Mouse (Mus musculus): ENCODE results near the gene Olfr798.

Olfr798 gene

DNA sequence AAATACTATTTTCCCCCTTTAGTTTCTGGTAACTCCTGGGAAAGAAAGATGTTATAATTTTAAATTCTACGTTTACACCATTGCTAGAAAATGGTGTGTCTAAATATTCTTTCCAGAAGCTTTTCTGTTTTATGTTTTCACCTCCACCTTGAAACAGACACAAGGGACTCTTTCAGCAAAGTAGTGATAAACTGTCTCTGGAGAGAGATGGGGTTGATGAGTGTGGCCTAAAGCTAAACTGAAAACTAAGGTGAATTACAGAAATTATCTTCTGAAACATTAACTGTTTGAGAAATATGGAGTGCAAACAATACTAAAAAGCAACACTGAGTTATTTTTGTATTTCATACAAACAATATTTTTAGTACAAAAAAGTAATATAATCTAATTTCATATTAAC is at the start of gene Olfr798:
Gene Olfr798 (minus strand): TSS at position 101 of the 400 bp plus-strand sequence.
- no peak for DNase-seq (ENCODE audit: low read depth)

DNA sequence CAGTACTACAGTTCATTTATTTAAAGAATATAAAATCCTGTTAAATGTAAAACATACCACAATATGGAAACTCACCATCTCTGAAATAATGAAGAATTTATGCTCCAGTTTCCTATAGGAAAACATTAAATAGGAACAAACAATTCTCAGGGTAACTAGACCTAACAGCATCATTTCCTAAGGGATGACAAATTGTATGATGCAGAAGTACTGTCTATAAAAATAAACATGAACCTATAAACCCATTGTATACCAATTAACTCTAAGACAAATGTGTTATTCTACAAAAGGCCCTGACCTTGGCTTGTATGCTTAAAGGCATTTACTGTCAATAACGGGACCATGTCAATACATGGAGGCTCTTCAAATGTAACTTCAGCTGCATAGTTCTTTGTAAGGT is 46.0 kb upstream of the Olfr798 start, which contains the start of gene Olfr801:
Gene Olfr801 (minus strand): TSS at position 101 of the 400 bp plus-strand sequence.
- no peak for DNase-seq (ENCODE audit: low read depth)

DNA sequence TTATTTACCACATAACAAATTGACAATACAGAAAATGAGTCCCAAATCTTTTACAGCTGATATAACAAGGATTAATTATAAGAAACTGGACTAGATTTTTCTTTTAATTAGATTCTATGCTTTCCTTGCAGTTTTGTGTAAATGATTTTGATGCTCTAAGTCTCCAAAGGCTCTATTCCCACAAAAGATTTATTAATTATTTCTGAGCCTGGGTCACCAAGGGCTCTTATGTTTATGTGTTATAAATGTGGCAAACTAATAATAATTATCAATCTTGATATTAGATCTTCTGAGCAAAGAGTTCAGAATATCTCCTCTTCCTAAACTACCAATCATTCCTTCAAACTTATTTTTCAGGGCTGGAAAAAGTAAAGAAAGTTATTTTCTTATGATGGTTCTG is 29.7 kb upstream of the Olfr798 start, which contains the start of gene Olfr800:
Gene Olfr800 (plus strand): TSS at position 301 of the 400 bp plus-strand sequence.
- DNase-seq (ENCODE audit: low read depth): no peak

DNA sequence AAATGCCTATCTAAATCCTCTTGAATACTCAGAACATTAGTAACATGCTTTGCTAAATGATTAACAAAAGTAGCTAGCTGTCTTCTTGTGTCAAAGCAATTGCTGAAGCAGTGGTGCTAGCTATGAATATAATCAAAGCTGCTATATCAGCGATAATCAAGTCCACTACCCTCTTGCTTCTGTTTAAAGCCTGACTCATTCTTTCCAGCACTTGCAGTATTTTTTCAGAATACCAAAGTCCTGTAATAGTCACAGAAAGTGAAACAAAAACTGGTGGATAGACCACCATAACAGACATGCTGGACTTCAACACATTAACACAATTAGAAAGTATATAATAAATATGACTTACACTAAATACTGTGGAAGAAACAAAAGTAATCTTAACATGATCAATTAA is 24.0 kb upstream of the Olfr798 start:
- DNase-seq (ENCODE audit: low read depth): no peak

DNA sequence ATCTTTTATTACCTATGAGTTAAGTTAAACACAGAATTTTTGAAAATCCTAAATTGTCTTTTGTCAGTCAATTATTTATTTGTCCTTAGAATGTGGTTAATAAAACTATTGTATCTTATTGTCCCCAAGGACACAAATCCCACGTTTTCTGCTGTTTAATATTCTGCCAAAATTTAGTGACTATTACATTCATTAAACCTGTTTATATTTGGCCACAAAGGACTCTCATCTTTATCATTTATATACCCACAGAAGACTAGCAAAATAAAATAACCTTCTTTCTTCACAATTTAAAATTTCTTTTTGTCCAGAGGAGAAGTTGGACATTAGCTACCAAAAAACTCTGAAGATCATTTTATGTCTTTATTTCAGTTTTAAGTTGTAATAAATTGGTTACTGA is 9.4 kb upstream of the Olfr798 start, which contains the start of gene Olfr799:
Gene Olfr799 (plus strand): TSS at position 301 of the 400 bp plus-strand sequence.
- DNase-seq (ENCODE audit: low read depth): no peak

DNA sequence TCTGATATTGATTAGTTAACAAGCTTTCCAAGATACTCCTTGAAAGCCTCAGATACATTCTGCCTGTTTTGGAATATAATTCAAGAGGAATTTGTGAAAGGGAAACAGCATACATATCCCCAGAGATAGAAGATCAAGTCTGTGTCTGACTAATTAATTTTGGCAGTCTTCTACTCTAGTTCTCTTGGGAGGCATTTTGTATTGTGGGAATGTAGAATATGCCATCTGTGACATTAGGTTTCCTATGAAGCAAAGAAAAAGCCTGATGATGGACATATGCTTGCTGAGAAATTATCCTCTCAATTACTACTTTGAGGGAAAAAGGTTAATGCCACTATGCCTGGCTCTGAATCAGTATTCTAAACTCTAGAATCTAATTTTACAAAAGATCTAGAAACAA is 4.5 kb downstream of the Olfr798 start:
- no peak for DNase-seq (ENCODE audit: low read depth)

DNA sequence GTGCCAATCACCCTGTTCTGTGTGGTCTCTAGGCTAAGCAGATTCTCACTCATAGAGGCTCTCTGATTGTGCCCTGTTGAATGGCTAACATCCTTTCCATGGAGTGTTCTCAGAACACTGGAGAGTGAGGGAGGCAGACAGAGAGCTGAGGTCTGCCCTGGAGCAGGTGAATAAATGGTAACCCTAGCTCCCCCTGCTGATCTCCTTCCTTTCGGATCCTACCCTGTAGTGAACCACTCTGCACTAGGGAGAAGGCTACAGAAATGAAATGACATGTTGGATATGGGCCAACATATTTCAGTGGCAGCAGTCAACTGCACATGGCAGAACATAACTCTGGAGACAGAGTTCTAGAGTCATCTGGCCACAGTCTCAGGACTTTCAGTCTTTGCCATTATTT is 6.0 kb downstream of the Olfr798 start:
- DNase-seq (ENCODE audit: low read depth): no peak

DNA sequence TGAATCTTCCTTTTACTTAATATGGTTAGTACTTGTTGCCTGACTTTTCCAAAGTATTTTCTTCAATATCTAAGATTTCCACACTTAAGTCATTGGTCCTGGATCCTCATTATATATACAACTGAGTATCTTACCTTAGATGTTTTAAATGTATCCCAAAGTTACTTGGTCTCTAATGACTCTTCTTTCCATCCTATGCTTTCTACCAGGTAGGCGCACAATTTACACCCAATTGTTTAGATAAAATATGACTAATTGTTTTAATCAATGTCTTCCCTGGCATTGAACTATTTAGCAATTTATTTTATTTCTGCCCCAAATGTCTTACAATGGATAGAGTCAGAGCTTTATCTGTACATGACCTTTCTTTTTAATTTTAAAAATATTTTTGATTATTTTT is 15.3 kb downstream of the Olfr798 start, which contains the start of gene Olfr796:
Gene Olfr796 (minus strand): TSS at position 101 of the 400 bp plus-strand sequence.
- no peak for DNase-seq (ENCODE audit: low read depth)

DNA sequence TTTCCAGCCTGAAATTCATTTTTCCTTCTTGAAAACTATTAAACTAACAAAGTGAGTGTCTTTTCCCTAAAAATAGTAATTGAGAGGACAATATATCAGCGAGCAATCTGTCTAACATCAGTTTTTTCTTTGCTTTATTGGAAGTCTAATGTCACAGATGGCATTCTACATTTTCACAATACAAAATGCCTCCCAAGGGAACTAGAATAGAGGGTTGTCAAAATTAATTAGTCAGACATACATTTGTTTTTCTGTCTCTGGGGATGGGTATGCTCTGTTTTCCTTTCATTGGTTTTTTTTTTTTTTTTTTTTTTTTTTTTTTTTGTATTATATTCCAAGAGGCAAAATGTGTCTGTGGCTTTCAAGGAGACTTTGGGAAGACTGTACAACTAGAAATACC is 50.7 kb downstream of the Olfr798 start:
- no peak for DNase-seq (ENCODE audit: low read depth)

Measured in c-Kit-positive CD71-positive TER-119-negative erythroid progenitor cells, embryonic 14.5 days (primary cell).